Mouse (Mus musculus) frontal cortex, postnatal 10 days (tissue): ENCODE results near the gene Foxp1.

Source experiments
- DNase-seq, 2 experiments: peaks; one replicate each; pipeline ENCODE4 v3.0.0; 2022; ENCODE audit warnings: low spot score in 2 of 2, mixed read lengths in 1 of 2

Gene Foxp1

DNA sequence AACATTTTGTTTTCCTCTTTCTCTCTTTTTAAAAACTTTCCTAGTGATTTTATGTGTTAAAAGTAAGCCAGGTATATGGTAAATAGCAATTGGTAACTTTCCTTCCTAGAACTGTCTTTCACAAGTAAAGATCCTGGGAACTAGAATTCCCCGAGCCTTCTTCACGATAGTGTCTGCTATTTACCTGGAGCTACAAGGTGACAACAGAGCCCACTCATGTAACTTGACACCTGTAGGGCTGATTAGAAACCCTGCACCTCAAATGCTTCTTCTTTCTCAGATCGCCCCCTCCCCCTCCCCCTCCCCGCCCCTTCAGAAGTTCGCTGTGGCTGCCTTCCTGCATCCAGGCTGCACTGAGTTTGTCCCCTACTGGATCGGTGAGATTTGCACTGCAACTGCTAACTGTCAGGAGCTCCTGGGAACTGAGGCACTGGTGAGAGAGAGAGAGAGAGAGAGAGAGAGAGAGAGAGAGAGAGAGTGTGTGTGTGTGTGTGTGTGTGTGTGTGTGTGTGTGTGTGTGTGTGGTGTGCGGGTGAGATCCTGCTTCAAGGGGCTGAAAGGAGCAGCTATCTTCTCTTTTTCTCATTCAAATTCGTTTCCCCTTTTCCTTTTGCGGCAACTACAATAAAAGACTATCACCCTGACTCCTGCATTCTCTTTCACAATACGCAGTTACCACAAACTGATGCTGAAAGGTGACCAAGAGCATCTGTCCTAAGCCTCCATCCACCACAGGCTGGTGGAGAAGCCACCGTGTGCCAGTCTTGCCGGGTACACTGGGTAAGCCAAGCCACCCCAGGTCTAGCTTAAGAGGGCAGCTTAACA is 259.2 kb downstream of the Foxp1 start:
- no peak for DNase-seq

DNA sequence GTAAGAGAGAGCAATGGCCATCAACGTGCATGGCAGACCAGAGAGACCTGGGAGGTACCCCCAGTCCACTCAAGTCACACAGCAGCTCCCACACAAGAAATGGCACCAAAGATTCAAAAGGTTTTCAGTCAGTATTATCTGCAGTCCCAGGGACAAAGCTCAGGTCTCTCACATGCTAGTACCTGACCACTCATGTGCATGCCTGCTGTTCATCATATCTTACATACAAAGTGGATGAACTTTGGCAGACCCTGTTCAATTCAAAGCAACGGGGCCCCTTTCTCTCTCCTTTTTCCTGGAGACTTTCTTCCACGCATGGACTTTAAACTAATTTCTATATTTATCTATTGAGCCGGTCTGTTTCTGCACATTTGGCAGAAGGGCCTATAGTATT is 260.8 kb downstream of the Foxp1 start:
- no peak for DNase-seq

DNA sequence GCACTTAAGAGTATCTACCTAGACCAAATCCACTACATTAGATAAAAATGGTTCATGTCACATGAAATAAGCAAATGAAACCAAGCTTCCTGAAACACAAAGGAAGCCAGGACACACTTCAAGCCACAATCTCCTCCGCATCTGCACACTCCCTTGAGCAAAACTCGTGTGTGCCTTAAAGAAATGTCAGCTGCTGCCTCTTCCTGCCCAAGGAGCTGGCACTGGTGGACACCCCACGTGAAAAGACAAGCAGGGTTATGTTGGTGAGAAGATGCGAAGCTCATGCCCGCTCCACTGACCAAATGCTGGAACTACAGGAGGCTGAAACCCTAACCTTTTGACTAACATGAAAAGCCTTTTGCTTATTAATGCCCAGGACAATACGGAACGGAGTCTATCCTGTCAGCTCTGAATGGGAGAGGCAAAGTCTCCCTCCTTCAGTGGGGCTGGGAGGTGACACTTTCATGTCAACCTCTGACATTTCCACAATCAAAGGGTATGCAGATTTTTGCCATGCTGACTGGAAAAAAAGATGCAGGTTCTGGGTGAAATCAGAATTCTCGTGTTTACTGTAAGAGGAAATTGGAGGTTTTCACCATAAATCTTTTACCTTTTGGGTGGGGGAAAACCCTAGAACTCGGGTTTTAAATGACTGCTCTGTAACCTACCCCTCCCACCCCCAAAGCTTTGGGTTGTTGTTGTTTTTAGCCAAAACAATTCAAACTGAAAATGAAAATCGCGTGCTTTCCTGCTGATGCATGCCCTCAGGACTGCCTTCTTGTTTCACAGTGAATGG is 261.4 kb downstream of the Foxp1 start:
- no peak for DNase-seq

GRCm38 (mm10) chr6:99258346-99258745 is 264.2 kb downstream of the Foxp1 start:
- no peak for DNase-seq

DNA sequence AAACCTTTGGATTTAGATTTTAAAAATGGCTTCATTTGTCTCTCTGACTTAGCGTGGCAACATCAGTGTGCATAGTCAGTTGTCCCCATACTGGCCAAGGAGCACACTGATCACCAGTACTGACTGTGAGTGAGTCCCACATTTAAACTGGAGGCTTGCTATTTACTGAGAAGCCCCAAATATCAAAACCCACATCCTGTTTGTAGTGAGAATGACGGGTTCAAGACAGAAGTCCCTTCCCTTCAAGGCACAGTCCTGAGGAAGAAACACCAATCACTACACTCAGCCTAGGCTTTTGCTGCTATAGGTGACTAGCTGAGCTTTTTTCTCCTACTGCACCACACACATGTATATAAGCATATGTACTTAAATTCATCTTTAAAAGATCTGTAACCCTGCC is 264.8 kb downstream of the Foxp1 start:
- DNase-seq: no peak

DNA sequence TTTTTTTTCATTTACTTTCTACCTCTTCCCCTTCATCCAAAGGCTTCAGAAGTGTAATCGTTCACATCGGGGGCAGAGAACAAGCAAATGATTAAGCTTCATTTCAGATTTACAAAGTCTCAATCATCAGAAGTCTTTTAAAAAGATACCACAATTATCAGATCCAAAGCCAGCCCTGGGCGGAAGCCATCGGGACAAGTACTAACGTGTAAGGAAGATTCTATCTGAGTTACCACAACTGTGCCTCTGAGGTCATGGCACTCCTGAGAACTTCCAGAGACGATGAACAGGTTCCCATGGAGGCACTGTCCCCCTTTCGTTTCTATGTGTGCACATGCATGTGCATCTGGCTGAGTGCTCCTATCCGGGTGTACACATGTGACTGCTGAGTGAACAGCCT is 269.2 kb downstream of the Foxp1 start:
- DNase-seq: no peak

- DNase-seq: no peak
Observed at GRCm38 (mm10) chr6:99252816-99253215, 269.7 kb downstream of the Foxp1 start.

DNA sequence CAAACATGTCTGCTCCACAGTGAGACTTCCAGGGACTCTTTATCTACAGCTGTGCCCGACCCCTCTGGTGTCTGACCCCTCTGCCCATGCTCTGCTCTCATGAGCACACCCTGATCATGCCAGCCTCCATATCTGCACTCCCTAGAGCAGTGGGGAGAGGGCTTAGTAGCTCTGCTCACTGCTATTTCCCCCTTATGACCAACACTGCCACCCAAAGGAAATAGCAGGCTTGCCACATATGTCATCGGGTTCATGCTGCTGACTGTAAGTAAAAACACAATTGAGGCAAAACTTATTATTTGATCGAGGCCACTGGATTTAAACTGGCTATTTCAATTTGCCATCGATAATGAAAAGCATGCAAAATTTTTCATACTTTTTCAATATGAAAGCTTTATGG is 270.6 kb downstream of the Foxp1 start:
- DNase-seq: no peak

- no peak for DNase-seq
Observed at GRCm38 (mm10) chr6:99251222-99251621, 271.3 kb downstream of the Foxp1 start.

DNA sequence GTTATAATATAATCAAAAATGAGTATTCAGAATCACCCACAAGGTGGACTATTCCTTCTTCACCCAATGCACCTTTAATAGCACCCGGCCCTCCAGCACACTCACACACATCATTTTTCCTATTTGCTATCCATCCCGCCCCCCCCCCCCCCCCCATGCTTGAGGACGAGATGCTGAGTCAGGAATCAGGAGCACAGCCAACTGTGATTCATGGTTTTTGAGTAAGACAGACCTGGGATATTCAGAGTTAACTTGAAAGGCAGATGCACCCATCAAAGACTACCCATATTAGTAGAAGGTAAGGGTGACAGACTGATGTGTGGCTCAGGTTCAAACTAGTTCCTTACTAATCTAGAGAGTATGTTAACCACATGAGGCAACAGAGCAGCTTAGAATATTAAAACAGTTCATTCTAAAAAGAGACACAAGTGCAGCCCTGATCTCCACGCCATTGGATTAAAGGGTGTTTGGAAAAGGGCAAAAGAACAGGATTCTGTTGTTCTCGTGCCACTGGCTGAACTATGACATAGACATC is 273.0 kb downstream of the Foxp1 start:
- DNase-seq: no peak

- no peak for DNase-seq
Observed at GRCm38 (mm10) chr6:99248396-99248795, 274.1 kb downstream of the Foxp1 start.

DNA sequence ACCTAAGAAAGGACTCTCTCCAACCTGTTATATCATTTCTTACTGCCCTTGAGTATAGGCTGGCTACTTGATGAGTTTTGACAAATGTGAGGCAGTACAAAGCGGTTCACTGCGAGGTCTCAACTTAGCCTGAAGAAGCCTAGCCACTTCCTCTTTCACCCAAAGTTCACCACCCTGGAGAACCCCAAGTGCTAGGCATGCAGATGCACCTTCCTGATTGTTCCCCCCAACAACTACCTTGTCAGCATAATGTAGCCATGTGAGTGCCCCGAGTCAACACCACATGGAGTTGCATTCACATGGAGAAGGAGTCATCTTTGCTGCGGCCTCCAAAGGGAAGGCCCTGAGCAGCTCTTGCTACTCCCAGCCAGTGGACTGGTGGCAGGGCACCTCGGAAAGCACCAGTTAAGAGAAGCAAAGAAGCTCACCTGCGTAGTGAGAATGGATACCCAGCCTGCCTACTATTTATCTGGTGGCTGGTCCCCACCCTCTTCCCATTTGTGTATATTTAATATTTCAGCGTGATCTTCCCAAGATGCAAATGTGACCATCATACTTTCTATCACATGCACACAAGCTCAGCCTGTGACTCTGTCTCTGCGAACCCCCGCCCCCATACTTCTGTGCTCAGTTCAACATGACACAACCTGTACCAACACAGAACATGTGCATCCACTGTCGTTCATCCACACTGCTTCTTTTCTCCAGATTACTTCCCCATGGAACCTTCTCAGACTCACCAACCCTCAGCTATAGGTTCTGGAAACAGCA is 280.7 kb downstream of the Foxp1 start:
- DNase-seq: no peak

GRCm38 (mm10) chr6:99240764-99241163 is 281.8 kb downstream of the Foxp1 start:
- DNase-seq: no peak

DNA sequence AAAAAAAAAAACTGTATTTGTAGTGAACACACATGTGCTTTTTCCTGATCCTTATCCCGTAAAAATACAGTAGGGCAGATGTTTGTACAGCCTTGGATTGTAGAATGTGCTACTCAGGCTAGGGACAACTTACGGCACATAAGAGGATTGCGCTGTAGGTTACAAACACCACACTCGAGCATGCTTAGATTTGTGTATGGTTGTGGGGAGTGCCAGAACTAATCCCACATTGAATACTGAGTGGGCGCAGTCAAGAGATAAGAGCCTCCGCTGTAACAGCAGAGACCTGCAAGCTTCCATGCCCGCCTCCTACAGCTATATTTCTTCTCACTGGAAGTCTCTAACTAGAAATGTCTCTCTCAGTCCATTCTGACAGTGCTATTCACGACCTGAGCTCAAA is 286.9 kb downstream of the Foxp1 start:
- no peak for DNase-seq

DNA sequence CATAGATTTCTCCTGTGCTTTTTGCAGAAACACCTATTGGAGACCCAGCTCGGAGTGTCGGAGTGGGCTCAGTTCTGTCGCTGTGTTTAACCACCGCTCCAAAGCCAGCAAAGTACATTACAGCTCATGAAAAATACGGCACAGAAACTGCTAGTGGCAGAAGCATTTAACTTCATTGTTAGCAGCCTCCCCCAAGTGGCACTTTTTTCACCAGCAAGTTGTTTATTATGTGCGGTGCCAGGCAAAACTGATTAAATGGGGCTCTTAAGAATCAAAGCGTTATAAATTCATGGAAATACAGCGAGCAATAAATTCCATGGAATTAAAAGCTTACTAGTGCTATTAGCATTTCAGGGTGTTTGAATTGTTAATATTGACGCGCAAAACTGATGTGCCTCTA is 289.1 kb downstream of the Foxp1 start:
- no peak for DNase-seq

DNA sequence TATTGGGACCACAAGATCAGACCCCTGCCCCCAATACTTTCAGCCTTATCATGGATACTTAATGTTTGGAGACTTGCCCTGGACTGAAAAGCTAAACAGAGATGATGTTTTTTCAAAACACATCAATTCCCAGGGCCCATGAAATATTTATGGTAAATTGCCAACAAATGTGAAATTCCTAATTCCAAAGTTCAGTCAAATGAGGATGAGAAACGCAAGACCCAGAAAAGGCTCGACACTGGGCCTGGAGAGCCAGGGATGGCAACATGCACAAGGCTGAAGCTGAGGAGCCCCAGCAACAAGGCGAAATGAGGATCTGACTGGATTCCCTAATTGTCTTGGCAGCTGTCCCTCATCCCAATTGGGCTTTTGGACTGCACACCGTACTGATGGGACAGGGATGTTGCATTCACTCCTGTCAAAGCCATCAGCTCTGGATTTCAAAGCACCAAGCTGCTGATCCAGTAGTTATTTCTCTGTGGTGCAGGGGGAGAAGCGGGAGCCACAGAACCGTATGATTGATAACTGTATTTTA is 294.1 kb downstream of the Foxp1 start:
- no peak for DNase-seq

DNA sequence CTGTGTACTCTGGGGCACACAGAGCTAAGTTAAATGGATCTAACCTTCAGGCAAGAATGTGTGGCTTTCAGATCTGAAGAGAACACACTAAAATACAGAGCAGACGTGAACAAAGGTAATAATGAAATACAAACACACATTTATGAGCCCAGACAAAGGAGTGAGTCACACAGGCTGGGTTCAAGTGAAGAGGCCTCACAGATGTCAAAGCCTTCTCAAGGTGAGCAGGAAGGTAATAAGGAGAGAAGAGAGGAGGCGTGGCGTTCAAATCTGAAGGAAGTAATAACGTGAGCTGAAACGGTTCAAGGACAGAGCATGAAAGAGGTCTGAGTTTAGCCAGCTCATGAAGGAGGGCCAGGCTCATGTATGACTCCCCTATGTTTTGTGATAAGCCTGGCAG is 301.4 kb downstream of the Foxp1 start:
- DNase-seq: no peak

- DNase-seq: no peak
Observed at GRCm38 (mm10) chr6:99220472-99220871, 302.0 kb downstream of the Foxp1 start.

GRCm38 (mm10) chr6:99217846-99218245 is 304.7 kb downstream of the Foxp1 start:
- DNase-seq: no peak

DNA sequence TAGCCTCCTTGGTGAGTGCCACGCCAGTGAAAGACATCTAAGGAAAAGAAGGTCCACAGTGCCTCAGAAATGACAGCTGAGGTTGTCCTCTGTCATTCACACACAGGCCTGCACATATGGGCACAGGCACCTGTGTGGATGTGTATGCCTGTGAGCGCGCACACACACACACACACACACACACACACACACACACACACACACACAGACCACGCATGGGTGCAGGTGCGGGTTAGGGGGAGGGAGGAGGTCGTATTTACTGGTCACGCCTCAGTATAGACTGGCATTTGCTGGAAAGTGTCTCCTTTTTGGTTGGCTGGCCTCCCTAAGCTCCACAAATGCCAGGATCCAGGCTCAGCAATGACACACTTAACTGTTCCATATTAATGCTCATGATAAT is 305.4 kb downstream of the Foxp1 start:
- DNase-seq: no peak

DNA sequence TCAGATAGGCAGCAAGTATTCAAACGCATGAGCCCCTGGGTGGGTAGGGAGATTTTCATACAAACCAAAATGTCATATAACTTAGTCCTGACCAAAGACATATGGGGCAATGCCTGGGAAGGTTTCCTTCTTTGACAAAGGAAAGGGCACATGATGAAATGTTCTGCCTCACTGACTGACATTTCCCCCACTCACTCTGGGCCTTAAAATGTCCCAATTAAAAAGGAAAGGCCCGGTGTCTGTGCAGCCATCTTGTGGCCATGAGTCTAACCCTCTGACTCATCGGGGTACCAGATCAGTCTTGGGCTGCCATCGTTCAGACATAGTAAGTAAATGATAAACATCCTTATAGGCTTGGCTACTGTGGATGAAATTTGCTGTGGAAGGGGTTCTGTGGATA is 310.1 kb downstream of the Foxp1 start:
- DNase-seq: no peak
